Mouse (Mus musculus): ENCODE measurements around the gene Rnd1. TPM values are rescaled to one million over a fixed set of nuclear protein-coding genes. Genes with fewer than 3 reads are reported as not detected.

Gene Rnd1
- polyA plus RNA-seq, 1 experiment from 2014 or later, result 7.3 TPM

DNA sequence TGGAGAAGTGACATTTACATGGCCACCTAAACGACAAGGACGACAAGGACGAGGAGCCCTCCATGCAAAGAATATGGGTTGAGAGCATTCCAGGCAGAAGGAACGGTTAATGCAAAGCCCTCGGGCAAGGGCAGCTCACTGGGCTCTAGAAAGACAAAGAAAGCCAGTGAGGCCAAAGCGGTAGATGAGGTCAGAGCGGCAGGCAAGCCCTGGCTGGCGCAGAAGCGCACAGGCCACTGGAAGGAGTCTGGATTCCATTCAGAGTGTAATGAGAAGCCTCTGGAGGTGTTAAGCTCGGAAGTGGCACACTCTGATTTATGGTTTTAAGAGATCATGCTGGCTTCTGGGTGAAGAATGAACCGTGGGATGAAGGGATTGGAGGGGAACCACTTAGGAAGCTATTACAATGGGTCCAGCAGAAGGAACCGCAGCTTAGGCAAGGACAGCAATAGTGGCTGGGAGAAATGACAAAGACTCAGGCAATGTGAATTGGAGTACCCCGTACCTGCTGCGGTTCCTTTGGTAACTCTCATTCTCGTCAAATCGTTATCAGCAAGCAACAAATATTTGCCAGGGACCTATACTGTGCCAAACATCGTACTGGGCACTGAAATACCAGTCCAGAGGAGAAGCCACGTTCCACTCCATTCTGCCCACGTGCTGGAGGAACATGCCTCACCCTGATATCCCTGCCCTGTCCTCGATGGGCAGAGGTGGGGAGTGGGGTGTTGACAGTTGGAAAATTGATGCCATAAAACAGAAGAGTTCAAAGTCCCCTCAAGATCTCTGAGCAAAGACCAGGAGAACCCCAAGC lies 60.7 kb downstream of the Rnd1 start:
- no peak overlapping the region for H3K27ac ChIP-seq (ENCODE audit: low read depth, low read length)
- WGBS, result 31% methylated on average over 20 of the region's 20 CpGs
- H3K4me1 ChIP-seq (ENCODE audit: control insufficient read depth, insufficient read depth, low read length), result 0 out of 2 replicates have a peak, but pooled peaks cover 5% of the 10 kb centered on the region
- no peaks in the 10 kb centered on the region for H3K9me3 ChIP-seq (ENCODE audit: control insufficient read depth, low read length)
- H3K27me3 ChIP-seq (ENCODE audit: control insufficient read depth, insufficient read depth, low read length), result no peaks in the 10 kb centered on the region
- H3K4me3 ChIP-seq (ENCODE audit: low read depth, low read length), result no peak overlapping the region
- no peak overlapping the region for H3K9ac ChIP-seq (replicated peaks; ENCODE audit: low read depth, low read length)
- no peak for ATAC-seq (ENCODE audit: low read depth)
- H3K36me3 ChIP-seq (ENCODE audit: control insufficient read depth, insufficient read depth, low read length), result no peaks in the 10 kb centered on the region
- H3K4me2 ChIP-seq (ENCODE audit: low read depth, low read length), result no peak overlapping the region

DNA sequence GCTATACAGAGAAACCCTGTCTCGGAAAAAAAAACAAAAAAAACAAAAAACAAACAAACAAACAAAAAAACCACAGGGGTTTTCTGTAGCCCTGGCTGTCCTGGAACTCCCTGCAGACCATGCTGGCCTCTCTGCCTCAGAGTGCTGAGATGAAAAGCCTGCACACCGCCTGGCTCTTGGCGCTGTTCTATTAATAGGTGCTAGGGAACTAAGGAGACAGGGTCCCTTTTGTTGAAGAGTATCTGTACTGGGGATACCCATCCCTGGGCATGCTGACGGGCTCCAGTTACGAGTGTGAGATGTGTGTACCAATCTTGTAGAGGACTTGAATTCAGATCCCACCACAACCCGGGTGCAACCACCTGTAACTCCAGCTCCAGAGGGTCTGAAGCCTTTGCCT lies 61.5 kb downstream of the Rnd1 start:
- Histone ChIP-seq H3K27me3 (ENCODE audit: control insufficient read depth, insufficient read depth, low read length) (no peaks in the 10 kb centered on the region), H3K4me2 (ENCODE audit: low read depth, low read length) (no peak overlapping the region), H3K9ac (replicated peaks; ENCODE audit: low read depth, low read length) (no peak overlapping the region), H3K9me3 (ENCODE audit: control insufficient read depth, low read length) (no peaks in the 10 kb centered on the region), H3K27ac (ENCODE audit: low read depth, low read length) (no peak overlapping the region), H3K4me3 (ENCODE audit: low read depth, low read length) (no peak overlapping the region), H3K36me3 (ENCODE audit: control insufficient read depth, insufficient read depth, low read length) (no peaks in the 10 kb centered on the region), H3K4me1 (ENCODE audit: control insufficient read depth, insufficient read depth, low read length) (0 out of 2 replicates have a peak, but pooled peaks cover 5% of the 10 kb centered on the region)
- ATAC-seq (ENCODE audit: low read depth), result no peak
- WGBS, result 70% methylated on average over 6 of the region's 6 CpGs

DNA sequence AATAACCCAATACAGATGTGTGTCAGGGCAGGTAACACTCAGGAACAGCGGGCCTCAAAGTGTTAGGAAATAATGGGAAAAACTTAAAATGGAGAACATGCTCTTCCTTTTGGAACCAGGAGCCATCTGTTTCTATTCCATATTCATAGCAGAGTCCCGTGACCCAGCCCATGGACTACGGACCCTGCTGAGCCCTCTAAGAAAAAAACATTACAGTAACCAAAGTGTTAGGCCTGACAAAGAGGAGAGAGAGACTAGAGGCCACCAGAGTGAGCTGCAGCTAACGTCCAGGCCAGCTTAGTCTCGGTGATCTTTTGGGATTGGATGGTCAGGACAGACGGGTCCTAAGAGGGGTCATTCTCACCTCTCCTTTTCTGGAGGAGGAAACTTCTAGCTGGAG lies 62.3 kb downstream of the Rnd1 start:
- WGBS, result 47% methylated on average over 6 of the region's 6 CpGs
- Histone ChIP-seq H3K27me3 (ENCODE audit: control insufficient read depth, insufficient read depth, low read length) (no peaks in the 10 kb centered on the region), H3K9ac (replicated peaks; ENCODE audit: low read depth, low read length) (no peak overlapping the region), H3K36me3 (ENCODE audit: control insufficient read depth, insufficient read depth, low read length) (no peaks in the 10 kb centered on the region), H3K4me2 (ENCODE audit: low read depth, low read length) (no peak overlapping the region), H3K4me3 (ENCODE audit: low read depth, low read length) (no peak overlapping the region), H3K4me1 (ENCODE audit: control insufficient read depth, insufficient read depth, low read length) (0 out of 2 replicates have a peak, but pooled peaks cover 5% of the 10 kb centered on the region), H3K9me3 (ENCODE audit: control insufficient read depth, low read length) (no peaks in the 10 kb centered on the region), H3K27ac (ENCODE audit: low read depth, low read length) (no peak overlapping the region)
- no peak for ATAC-seq (ENCODE audit: low read depth)

DNA sequence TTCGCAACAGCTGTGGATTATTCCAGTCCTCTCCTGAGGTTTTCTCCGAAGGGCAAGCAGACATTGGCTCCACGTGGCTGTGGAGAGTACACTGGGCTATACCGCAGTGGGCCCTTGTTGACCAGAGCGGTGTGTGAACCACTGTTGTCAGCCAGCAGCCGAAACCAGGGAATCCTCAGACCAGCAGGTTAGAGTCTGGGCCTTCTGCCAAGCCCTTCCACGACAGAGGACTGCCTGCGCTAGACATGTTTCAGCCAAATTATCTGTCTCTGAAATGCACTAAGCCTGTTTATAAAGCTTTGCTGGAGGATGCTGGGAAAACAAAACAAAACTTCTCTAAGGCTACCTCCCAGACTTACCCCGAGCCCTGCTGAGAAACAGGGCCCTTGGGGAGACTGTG lies 62.7 kb downstream of the Rnd1 start:
- no peak overlapping the region for H3K9ac ChIP-seq (replicated peaks; ENCODE audit: low read depth, low read length)
- no peaks in the 10 kb centered on the region for H3K27me3 ChIP-seq (ENCODE audit: control insufficient read depth, insufficient read depth, low read length)
- H3K4me1 ChIP-seq (ENCODE audit: control insufficient read depth, insufficient read depth, low read length), result 0 out of 2 replicates have a peak, but pooled peaks cover 5% of the 10 kb centered on the region
- no peak overlapping the region for H3K4me2 ChIP-seq (ENCODE audit: low read depth, low read length)
- WGBS, result 38% methylated on average over 9 of the region's 9 CpGs
- no peak overlapping the region for H3K27ac ChIP-seq (ENCODE audit: low read depth, low read length)
- no peaks in the 10 kb centered on the region for H3K9me3 ChIP-seq (ENCODE audit: control insufficient read depth, low read length)
- H3K36me3 ChIP-seq (ENCODE audit: control insufficient read depth, insufficient read depth, low read length), result no peaks in the 10 kb centered on the region
- H3K4me3 ChIP-seq (ENCODE audit: low read depth, low read length), result no peak overlapping the region
- ATAC-seq (ENCODE audit: low read depth), result no peak

Other genes with a start within 250 kb of the Rnd1 start
- not detected in 2 replicates for gene Olfr282, start 246.2 kb downstream of the Rnd1 start, polyA plus RNA-seq (2014; fragmentation: Nextera tagmentation; extraction: Ambion mirVana)
- gene Olfr281, start 224.9 kb downstream of the Rnd1 start, polyA plus RNA-seq (2014; fragmentation: Nextera tagmentation; extraction: Ambion mirVana), result not detected in 2 replicates
- not detected in 2 replicates for gene OR5BS1P, start 207.6 kb downstream of the Rnd1 start, polyA plus RNA-seq (2014; fragmentation: Nextera tagmentation; extraction: Ambion mirVana)
- gene Lalba, start 194.7 kb downstream of the Rnd1 start, polyA plus RNA-seq (2014; fragmentation: Nextera tagmentation; extraction: Ambion mirVana), result not detected in 2 replicates
- gene Olfr279, start 185.1 kb downstream of the Rnd1 start, polyA plus RNA-seq (2014; fragmentation: Nextera tagmentation; extraction: Ambion mirVana), result not detected in 2 replicates
- gene Kansl2, start 143.2 kb downstream of the Rnd1 start, polyA plus RNA-seq (2014; fragmentation: Nextera tagmentation; extraction: Ambion mirVana), result 99.6 and 105 TPM in 2 replicates
- gene Ccnt1, start 106.5 kb downstream of the Rnd1 start, polyA plus RNA-seq (2014; fragmentation: Nextera tagmentation; extraction: Ambion mirVana), result 70.7 and 72.0 TPM in 2 replicates
- 0.40 TPM in 1 of 2 replicates, not detected in the other for gene 4930415O20Rik, start 106.5 kb downstream of the Rnd1 start, polyA plus RNA-seq (2014; fragmentation: Nextera tagmentation; extraction: Ambion mirVana)
- 10.2 and 11.6 TPM in 2 replicates for gene Adcy6, start 67.4 kb downstream of the Rnd1 start, polyA plus RNA-seq (2014; fragmentation: Nextera tagmentation; extraction: Ambion mirVana)
- gene Cacnb3, start 46.6 kb downstream of the Rnd1 start, polyA plus RNA-seq (2014; fragmentation: Nextera tagmentation; extraction: Ambion mirVana), result 84.9 and 101 TPM in 2 replicates
- 17.9 and 24.9 TPM in 2 replicates for gene Ddx23, start 14.6 kb downstream of the Rnd1 start, polyA plus RNA-seq (2014; fragmentation: Nextera tagmentation; extraction: Ambion mirVana)
- 5.2 and 6.0 TPM in 2 replicates for gene Ccdc65, start 30.7 kb upstream of the Rnd1 start, polyA plus RNA-seq (2014; fragmentation: Nextera tagmentation; extraction: Ambion mirVana)
- gene Fkbp11, start 50.7 kb upstream of the Rnd1 start, polyA plus RNA-seq (2014; fragmentation: Nextera tagmentation; extraction: Ambion mirVana), result 3.6 and 7.1 TPM in 2 replicates
- gene Arf3, start 85.8 kb upstream of the Rnd1 start, polyA plus RNA-seq (2014; fragmentation: Nextera tagmentation; extraction: Ambion mirVana), result 66.3 and 77.2 TPM in 2 replicates
- gene Wnt10b, start 100.7 kb upstream of the Rnd1 start, polyA plus RNA-seq (2014; fragmentation: Nextera tagmentation; extraction: Ambion mirVana), result 0.19 TPM in 1 of 2 replicates, not detected in the other
- gene Wnt1, start 112.4 kb upstream of the Rnd1 start, polyA plus RNA-seq (2014; fragmentation: Nextera tagmentation; extraction: Ambion mirVana), result 1.9 and 3.9 TPM in 2 replicates
- gene Ddn, start 132.0 kb upstream of the Rnd1 start, polyA plus RNA-seq (2014; fragmentation: Nextera tagmentation; extraction: Ambion mirVana), result 0.44 and 0.54 TPM in 2 replicates
- 57.7 and 61.6 TPM in 2 replicates for gene Prkag1, start 154.1 kb upstream of the Rnd1 start, polyA plus RNA-seq (2014; fragmentation: Nextera tagmentation; extraction: Ambion mirVana)
- gene Kmt2d, start 193.7 kb upstream of the Rnd1 start, polyA plus RNA-seq (2014; fragmentation: Nextera tagmentation; extraction: Ambion mirVana), result 14.4 and 16.8 TPM in 2 replicates
- 19.9 and 21.3 TPM in 2 replicates for gene Rhebl1, start 217.1 kb upstream of the Rnd1 start, polyA plus RNA-seq (2014; fragmentation: Nextera tagmentation; extraction: Ambion mirVana)
- 0.32 and 2.0 TPM in 2 replicates for gene Dhh, start 221.1 kb upstream of the Rnd1 start, polyA plus RNA-seq (2014; fragmentation: Nextera tagmentation; extraction: Ambion mirVana)
- gene Lmbr1l, start 240.8 kb upstream of the Rnd1 start, polyA plus RNA-seq (2014; fragmentation: Nextera tagmentation; extraction: Ambion mirVana), result 7.3 and 10.5 TPM in 2 replicates